Mouse (Mus musculus): Measurements from ENCODE around the gene Higd1b.

GRCm38 (mm10) chr11:102826476-102826875 lies 9.2 kb upstream of the Higd1b start:
- TF ChIP-seq CTCF (IDR thresholded peaks at IDR 0.05; ENCODE audit: extremely low read depth, insufficient read depth, low read length) (no peak), POLR2A (IDR thresholded peaks at IDR 0.05; ENCODE audit: extremely low read depth, insufficient read depth, low read length) (no peak)

Data from cortical plate, adult 2 months (tissue).